Mouse (Mus musculus) adrenal gland (tissue): Measurements from ENCODE around the gene Tagap1.
"Not testable (repeated sequence)": the region's sequence is repeated elsewhere in the genome, so short reads cannot be mapped to it uniquely, and the experiment has no call there.

Experiments used
- intact Hi-C: fragments of 180-260 bp; cut with DNase I; formaldehyde crosslinking; loops from one replicate; pipeline ENCODE4 v1.15.1; 2025
- long read RNA-seq, 2 experiments: library from polyadenylated mRNA; unstranded; transcript quantifications; one replicate each; pipeline ENCODE4 v2.0.0; 2020; ENCODE audit warnings: borderline replicate concordance in 1 of 2; ENCODE audit not compliant: insufficient replicate concordance in 1 of 2

Tagap1 gene
- long read RNA-seq, experiment 1, partial matches to known transcripts = 56 of 56 reads
- long read RNA-seq, experiment 1, other reads (novel, unspliced or antisense) = 0 of 56 reads
- long read RNA-seq, experiment 2, partial matches to known transcripts = 37 of 37 reads
- long read RNA-seq, experiment 2, other reads (novel, unspliced or antisense) = 0 of 37 reads

- intact Hi-C loops = not testable (repeated sequence)
Measured at GRCm38 (mm10) chr17:6960776-6961175, at the start of gene Tagap1. Gene Tagap1, minus strand, starts transcription at chr17:6961156.

- intact Hi-C loops = not testable (repeated sequence)
Measured at GRCm38 (mm10) chr17:7009901-7010300, 48.9 kb upstream of the Tagap1 start.

GRCm38 (mm10) chr17:7009440-7009839 is 48.5 kb upstream of the Tagap1 start:
- intact Hi-C loops = not testable (repeated sequence)

- intact Hi-C loops = not testable (repeated sequence)
Measured at GRCm38 (mm10) chr17:7008885-7009284, 47.9 kb upstream of the Tagap1 start.

GRCm38 (mm10) chr17:7005646-7006045 is 44.7 kb upstream of the Tagap1 start:
- intact Hi-C loops = not testable (repeated sequence)

GRCm38 (mm10) chr17:7003392-7003791 is 42.4 kb upstream of the Tagap1 start:
- intact Hi-C loops = not testable (repeated sequence)

- intact Hi-C loops = not testable (repeated sequence)
Measured at GRCm38 (mm10) chr17:7001790-7002585, 41.0 kb upstream of the Tagap1 start.

- intact Hi-C loops = not testable (repeated sequence)
Measured at GRCm38 (mm10) chr17:6997778-6998490, 37.0 kb upstream of the Tagap1 start.

- intact Hi-C loops = not testable (repeated sequence)
Measured at GRCm38 (mm10) chr17:6996826-6997225, 35.9 kb upstream of the Tagap1 start.

- intact Hi-C loops = not testable (repeated sequence)
Measured at GRCm38 (mm10) chr17:6995504-6995903, 34.5 kb upstream of the Tagap1 start.

- intact Hi-C loops = not testable (repeated sequence)
Measured at GRCm38 (mm10) chr17:6986118-6986517, 25.2 kb upstream of the Tagap1 start.

GRCm38 (mm10) chr17:6980144-6980543 is 19.2 kb upstream of the Tagap1 start:
- intact Hi-C loops = not testable (repeated sequence)

GRCm38 (mm10) chr17:6979380-6979779 is 18.4 kb upstream of the Tagap1 start:
- intact Hi-C loops = not testable (repeated sequence)

- intact Hi-C loops = not testable (repeated sequence)
Measured at GRCm38 (mm10) chr17:6978287-6979248, 17.6 kb upstream of the Tagap1 start, which contains the start of gene Gm49721. Gene Gm49721, plus strand, starts transcription at chr17:6978904.

- intact Hi-C loops = not testable (repeated sequence)
Measured at GRCm38 (mm10) chr17:6974985-6975384, 14.0 kb upstream of the Tagap1 start.

- intact Hi-C loops = not testable (repeated sequence)
Measured at GRCm38 (mm10) chr17:6972836-6973396, 12.0 kb upstream of the Tagap1 start.

- intact Hi-C loops = not testable (repeated sequence)
Measured at GRCm38 (mm10) chr17:6971238-6971637, 10.3 kb upstream of the Tagap1 start.

GRCm38 (mm10) chr17:6970334-6970733 is 9.4 kb upstream of the Tagap1 start, which contains the start of gene Rnaset2b:
Gene Rnaset2b, plus strand, starts transcription at chr17:6970634.
- intact Hi-C loops = not testable (repeated sequence)

- intact Hi-C loops = not testable (repeated sequence)
Measured at GRCm38 (mm10) chr17:6967673-6968072, 6.7 kb upstream of the Tagap1 start.

- intact Hi-C loops = not testable (repeated sequence)
Measured at GRCm38 (mm10) chr17:6965364-6965763, 4.4 kb upstream of the Tagap1 start.
